Mouse (Mus musculus) midbrain, embryonic 15.5 days (tissue): Measurements from ENCODE around the gene Siva1. TPM values are rescaled to one million over a fixed set of nuclear protein-coding genes. Genes with fewer than 3 reads are reported as not detected.

Experiments
- ATAC-seq: fragments of 200-750 bp; cut with Nextera tagmentation; replicated peaks from 2 replicates; pipeline ENCODE4 v1.8.0; 2017; ENCODE audit warnings: moderate TSS enrichment
- H3K27ac ChIP-seq: fragments of 300-500 bp; sonication (generic); 2 replicates; pipeline ENCODE4 v1.5.1; 2015; ENCODE audit warnings: mild to moderate bottlenecking, inconsistent platforms
- H3K27me3 ChIP-seq: fragments of 300-500 bp; sonication (generic); replicated peaks from 2 replicates; pipeline ENCODE4 v1.6.1; 2015; ENCODE audit warnings: inconsistent platforms
- H3K36me3 ChIP-seq: fragments of 300-500 bp; sonication (generic); replicated peaks from 2 replicates; pipeline ENCODE4 v1.6.1; 2015; ENCODE audit warnings: inconsistent platforms
- H3K4me1 ChIP-seq: fragments of 300-500 bp; sonication (generic); 2 replicates; pipeline ENCODE4 v1.6.1; 2015; ENCODE audit warnings: inconsistent platforms
- H3K4me2 ChIP-seq: fragments of 300-500 bp; sonication (generic); 2 replicates; pipeline ENCODE4 v1.6.1; 2015; ENCODE audit warnings: inconsistent platforms, mild to moderate bottlenecking, moderate library complexity
- H3K4me3 ChIP-seq: fragments of 300-500 bp; sonication (generic); 2 replicates; pipeline ENCODE4 v1.5.1; 2015; ENCODE audit warnings: mild to moderate bottlenecking, inconsistent platforms
- H3K9ac ChIP-seq: fragments of 300-500 bp; sonication (generic); 2 replicates; pipeline ENCODE4 v1.6.1; 2015; ENCODE audit warnings: mild to moderate bottlenecking, inconsistent platforms
- H3K9me3 ChIP-seq: fragments of 300-500 bp; sonication (generic); 2 replicates; pipeline ENCODE4 v1.6.1; 2016; ENCODE audit warnings: inconsistent platforms
- WGBS: fragments of 180-500 bp; shearing (Covaris S2); methylation state at CpG from one replicate; pipeline ENCODE4 v1.1.7; 2015; ENCODE audit warnings: mixed read lengths; 5-methylcytosine and 5-hydroxymethylcytosine counted together
- polyA plus RNA-seq: library from polyadenylated mRNA; unstranded; fragments of >200 nt; fragmentation: Nextera tagmentation; extraction: Ambion mirVana; gene quantifications from 2 replicates; pipeline ENCODE4 v1.2.1, GENCODE M21; 2015

The Siva1 gene
- polyA plus RNA-seq, 1 experiment from 2014 or later: 51.2 TPM

DNA sequence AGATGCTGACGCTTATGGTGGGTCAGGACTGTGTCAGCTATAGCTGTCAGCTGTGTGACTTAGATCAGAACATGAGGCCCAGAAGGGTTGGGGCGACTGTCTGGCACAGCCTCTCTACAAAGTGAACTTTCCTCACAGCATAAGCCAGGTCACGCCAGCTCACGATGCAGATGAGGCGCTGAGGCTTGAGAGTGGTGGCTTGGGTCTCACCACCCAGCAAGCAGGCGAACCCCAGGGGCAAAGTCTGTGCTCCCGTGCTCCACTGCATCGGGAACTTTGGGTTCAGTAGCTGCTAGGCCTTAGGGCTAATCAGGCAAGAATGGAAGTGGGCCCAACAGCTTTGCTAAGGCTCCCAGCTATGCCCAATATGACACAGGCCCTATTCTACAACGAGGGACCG lies 35.4 kb upstream of the Siva1 start:
- 86% methylated on average over 10 of the region's 10 CpGs for WGBS
- ATAC-seq: no peak
- no peaks in the 10 kb centered on the region for H3K9me3 ChIP-seq

DNA sequence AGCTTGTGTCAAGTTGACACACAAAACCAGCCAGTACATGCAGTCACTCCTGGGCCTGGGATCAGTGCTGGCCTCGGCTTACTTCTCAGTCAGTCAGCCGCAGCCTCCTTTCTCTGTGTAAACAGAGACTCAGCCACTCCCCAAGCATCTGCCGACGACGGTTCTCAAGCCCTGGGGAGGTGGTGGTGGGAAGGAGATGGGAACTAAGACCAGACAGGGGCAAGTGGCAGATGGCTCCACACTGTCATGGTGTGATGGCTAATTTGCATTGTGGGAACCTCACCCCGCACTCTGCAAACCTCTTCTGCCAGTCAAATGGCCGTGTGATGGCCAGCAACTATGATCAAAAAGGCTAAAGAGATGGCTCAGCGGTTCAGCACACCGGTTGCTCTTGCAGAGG lies 27.8 kb upstream of the Siva1 start:
- Histone ChIP-seq H3K27me3 (peaks cover 20% of the 10 kb centered on the region), H3K27ac (no peak overlapping the region)
- ATAC-seq: no peak

More for the DNA sequence above, 35.4 kb upstream of the Siva1 start:
- no peaks in the 10 kb centered on the region for H3K36me3 ChIP-seq
- H3K27ac ChIP-seq: no peak overlapping the region
- H3K4me2 ChIP-seq: no peak overlapping the region
- no peaks in the 10 kb centered on the region for H3K27me3 ChIP-seq
- no peaks in the 10 kb centered on the region for H3K4me1 ChIP-seq
- H3K9ac ChIP-seq: no peak overlapping the region
- H3K4me3 ChIP-seq: no peak overlapping the region

DNA sequence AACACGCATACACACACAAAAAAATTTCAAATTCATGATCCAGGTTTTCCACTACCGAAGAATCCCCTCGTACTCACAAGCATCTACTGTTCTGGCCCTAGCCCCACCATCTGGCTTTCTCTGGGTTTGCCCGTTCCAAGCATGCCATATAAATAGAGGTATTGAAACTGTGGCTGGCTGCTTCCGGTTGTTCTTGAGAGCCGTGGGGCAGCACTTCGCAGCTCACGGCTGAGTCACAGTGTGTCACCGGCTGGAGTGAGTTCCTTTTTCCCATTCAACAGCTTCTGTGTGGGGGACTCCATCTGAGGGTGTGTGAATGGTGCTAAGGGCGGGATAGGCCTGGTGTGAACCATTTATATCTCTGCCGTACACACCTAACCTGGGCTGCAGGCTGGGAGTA lies 27.3 kb upstream of the Siva1 start:
- Histone ChIP-seq H3K4me2 (no peak overlapping the region), H3K36me3 (no peaks in the 10 kb centered on the region), H3K9me3 (no peaks in the 10 kb centered on the region), H3K4me1 (peaks cover 18% of the 10 kb centered on the region), H3K4me3 (no peak overlapping the region), H3K9ac (no peak overlapping the region), H3K27me3 (peaks cover 23% of the 10 kb centered on the region), H3K27ac (no peak overlapping the region)
- ATAC-seq: no peak
- 92% methylated on average over 11 of the region's 11 CpGs for WGBS

More for the DNA sequence above, 27.8 kb upstream of the Siva1 start:
- WGBS: 55% methylated on average over 9 of the region's 9 CpGs
- no peak overlapping the region for H3K4me2 ChIP-seq
- no peaks in the 10 kb centered on the region for H3K36me3 ChIP-seq
- H3K9ac ChIP-seq: no peak overlapping the region
- no peaks in the 10 kb centered on the region for H3K9me3 ChIP-seq
- H3K4me3 ChIP-seq: no peak overlapping the region
- H3K4me1 ChIP-seq: peaks cover 18% of the 10 kb centered on the region

DNA sequence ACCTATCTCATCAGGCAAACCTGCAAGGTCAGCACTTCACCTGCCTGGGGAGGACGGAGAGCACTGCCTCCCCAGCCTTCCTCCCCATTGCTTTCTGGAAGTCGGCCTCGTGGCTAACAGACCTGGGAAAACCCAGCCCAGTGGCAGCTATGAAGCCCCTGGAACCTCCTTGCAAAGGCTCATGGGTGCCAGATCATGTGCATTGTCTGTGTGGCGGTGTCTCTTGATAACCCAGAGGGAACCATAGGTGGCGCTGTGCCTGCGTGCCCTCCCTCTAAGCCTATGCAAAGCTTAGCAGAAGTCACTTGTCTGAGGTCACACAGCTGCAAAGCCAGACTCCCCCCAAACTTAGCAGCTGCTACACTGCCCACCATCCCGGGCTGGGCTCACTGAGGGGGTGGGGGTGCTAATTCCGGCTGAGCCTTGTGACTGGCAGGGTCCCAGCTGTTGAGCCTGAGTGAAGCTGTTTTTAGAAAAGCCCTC lies 26.5 kb upstream of the Siva1 start:
- 0 out of 2 replicates have a peak, but pooled peaks have one; percentile 14 for ATAC-seq
- 11% methylated on average over 8 of the region's 8 CpGs for WGBS

DNA sequence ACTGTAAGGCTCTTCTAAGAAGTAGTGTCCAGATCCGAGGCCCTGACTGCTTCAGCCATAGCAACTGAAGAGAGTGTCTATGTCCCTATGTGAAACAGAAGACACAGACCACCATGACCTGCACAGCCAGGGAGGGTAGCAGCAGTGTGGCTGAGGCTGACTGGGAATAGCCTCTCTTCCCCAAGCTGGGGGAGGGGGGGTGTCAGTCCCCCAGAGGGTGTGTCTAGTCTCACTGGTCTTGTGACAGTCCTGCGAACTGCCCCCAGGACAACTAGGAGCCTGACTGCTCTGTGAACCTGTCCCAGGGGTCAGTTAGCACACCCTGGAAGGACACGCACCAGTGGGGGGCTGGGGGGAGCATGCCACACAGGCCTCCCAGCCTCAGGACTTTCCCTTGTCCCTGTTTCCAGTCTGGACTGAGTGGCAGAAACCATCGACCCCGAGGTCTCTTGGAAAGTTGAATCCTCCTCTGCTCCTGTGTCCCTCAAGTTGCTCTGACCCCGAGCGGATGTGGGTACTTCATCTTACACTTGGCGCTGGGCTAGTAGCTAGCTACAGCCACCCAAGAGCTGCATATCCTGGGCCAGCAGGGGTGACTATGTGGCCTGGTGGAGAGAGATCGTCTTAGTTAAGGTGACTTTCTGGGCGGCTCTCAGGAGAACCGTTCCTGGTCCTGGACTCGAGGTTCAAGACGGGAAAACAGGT lies 25.3 kb upstream of the Siva1 start:
- Histone ChIP-seq H3K4me3 (peak overlapping the region; percentile 53), H3K4me1 (peaks cover 18% of the 10 kb centered on the region), H3K4me2 (peak overlapping the region; percentile 92), H3K27me3 (peaks cover 23% of the 10 kb centered on the region), H3K9ac (no peak overlapping the region), H3K36me3 (no peaks in the 10 kb centered on the region), H3K9me3 (no peaks in the 10 kb centered on the region), H3K27ac (no peak overlapping the region)
- no peak for ATAC-seq
- 26% methylated on average over 13 of the region's 13 CpGs for WGBS

More for the DNA sequence above, 26.5 kb upstream of the Siva1 start:
- Histone ChIP-seq H3K4me3 (no peak overlapping the region), H3K36me3 (no peaks in the 10 kb centered on the region), H3K9ac (no peak overlapping the region), H3K4me1 (peaks cover 18% of the 10 kb centered on the region), H3K27ac (no peak overlapping the region), H3K4me2 (no peak overlapping the region), H3K9me3 (no peaks in the 10 kb centered on the region), H3K27me3 (peaks cover 23% of the 10 kb centered on the region)

DNA sequence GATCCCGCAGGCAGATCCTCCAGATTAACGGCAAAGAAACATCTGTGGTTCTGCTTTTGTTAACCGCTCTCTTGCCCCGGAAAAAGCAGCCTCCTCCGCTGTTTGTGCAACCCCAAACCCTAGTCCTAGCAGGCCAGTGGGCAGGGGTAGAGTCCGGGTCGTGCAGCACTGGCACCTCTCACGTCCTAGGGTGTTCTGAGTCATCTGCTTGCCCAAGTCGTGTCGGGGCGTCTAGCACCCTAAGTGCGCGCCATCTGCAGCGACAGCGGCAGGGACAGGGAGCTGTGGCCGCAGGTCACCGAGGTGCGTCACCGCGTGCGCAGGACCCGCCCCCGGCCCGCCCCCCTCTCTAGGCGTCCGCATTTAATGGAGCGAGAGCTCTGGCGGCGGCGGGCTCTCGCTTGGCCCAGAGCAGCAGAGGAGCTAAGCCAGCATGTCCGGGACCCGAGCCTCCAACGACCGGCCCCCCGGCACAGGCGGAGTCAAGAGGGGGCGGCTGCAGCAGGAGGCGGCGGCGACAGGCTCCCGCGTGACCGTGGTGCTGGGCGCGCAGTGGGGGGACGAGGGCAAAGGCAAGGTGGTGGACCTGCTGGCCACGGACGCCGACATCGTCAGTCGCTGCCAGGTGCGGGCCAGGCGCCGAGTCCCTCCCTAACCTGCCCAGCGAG lies 24.7 kb upstream of the Siva1 start, which contains the start of gene Adssl1:
Gene Adssl1, plus strand, starts transcription at position 360 of the 668 bp plus-strand sequence.
- Histone ChIP-seq H3K27me3 (peaks cover 23% of the 10 kb centered on the region), H3K9ac (peak within 1 kb of the TSS; percentile 57), H3K9me3 (no peaks in the 10 kb centered on the region), H3K27ac (no peak within 1 kb of the TSS), H3K4me1 (peaks cover 18% of the 10 kb centered on the region), H3K4me3 (peak within 1 kb of the TSS; percentile 53), H3K4me2 (peak within 1 kb of the TSS; percentile 92), H3K36me3 (no peaks in the 10 kb centered on the region)
- under 1% methylated on average over 56 of the region's 56 CpGs for WGBS
- ATAC-seq: peak; percentile 67

DNA sequence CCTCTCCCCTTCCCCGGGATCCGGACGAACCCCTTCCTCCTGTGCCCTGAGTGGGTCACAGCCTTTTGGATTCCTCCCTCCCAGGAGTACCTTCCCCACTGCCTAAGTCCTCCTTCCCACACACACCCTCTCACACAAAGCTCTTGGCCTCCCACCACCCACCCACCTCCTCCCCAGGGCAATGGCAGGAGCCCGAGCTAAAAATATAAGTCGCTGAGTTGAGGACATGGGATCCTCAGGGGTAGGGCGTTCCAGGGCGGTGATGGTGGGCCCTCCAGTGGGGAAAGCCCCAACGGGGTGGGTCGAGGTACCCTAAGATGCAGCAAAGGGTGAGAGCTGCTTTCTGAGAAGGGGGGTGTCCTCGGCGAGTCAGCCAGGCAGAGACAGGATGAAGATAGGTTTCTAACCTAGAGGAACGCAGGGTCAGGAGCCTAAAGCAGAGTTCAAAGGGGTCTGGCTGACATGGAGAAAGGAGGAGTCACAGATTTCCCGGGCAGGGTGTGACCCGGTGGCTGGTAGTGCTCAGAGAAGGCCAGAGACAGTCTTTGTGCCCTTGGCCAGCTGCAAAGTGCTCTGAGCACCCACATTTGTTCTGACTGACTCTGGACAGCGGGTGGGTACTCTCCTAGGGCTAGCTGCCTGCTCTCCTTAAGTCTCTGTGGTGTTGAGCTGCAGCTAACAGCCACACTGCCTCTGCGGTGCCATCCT lies 24.0 kb upstream of the Siva1 start:
- Histone ChIP-seq H3K4me3 (peak overlapping the region; percentile 53), H3K36me3 (no peaks in the 10 kb centered on the region), H3K4me2 (peak overlapping the region; percentile 92), H3K4me1 (peaks cover 18% of the 10 kb centered on the region), H3K27me3 (peaks cover 23% of the 10 kb centered on the region), H3K9me3 (no peaks in the 10 kb centered on the region), H3K9ac (peak overlapping the region; percentile 57), H3K27ac (no peak overlapping the region)
- peak; percentile 31 for ATAC-seq
- WGBS: 12% methylated on average over 16 of the region's 16 CpGs

DNA sequence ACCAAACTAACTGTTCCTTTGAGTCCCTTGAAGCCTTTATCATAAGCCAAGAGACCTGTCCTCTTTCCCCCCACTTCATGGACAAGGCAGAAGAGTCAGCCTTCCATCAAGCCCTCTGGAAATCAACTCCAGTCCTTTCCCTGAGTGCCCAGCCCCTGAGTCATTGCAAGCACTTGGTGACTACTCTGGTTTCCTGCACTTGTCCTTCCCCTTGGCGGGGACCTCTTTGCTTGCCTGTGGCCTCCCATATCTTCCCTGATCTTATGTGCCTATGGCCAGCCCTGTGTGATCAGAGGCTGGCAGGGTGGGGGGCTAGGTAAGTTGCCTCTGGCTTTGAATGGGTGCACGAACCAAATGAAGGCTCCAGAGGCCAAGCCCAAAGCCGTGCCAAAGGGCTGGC lies 22.6 kb upstream of the Siva1 start:
- Histone ChIP-seq H3K9me3 (no peaks in the 10 kb centered on the region), H3K4me2 (no peak overlapping the region), H3K4me3 (no peak overlapping the region), H3K36me3 (no peaks in the 10 kb centered on the region), H3K27ac (no peak overlapping the region), H3K27me3 (peaks cover 23% of the 10 kb centered on the region), H3K9ac (no peak overlapping the region), H3K4me1 (peaks cover 18% of the 10 kb centered on the region)
- ATAC-seq: no peak
- 87% methylated on average over 3 of the region's 3 CpGs for WGBS

DNA sequence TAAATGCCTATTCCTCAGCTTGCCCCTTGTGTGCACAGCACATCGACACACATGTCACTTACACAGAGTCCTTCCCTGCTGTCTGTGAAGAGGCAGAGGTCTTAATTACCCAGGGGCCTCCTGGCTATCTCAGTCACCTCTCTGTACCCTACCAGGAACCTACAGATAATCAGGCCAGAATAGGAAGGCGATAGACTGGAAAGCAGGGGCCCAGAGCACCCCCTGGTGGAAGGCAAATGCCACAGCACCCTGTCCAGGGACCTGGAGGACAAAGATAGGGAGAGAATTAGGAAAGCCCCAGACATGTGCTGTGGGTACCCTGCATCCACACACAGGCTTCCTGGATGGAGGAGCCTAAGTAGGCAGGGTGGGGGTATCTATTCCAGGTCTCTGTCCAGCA lies 20.7 kb upstream of the Siva1 start:
- Histone ChIP-seq H3K27ac (no peak overlapping the region), H3K4me3 (no peak overlapping the region), H3K9ac (no peak overlapping the region), H3K27me3 (peaks cover 21% of the 10 kb centered on the region), H3K9me3 (no peaks in the 10 kb centered on the region), H3K4me2 (no peak overlapping the region), H3K36me3 (no peaks in the 10 kb centered on the region), H3K4me1 (peaks cover 18% of the 10 kb centered on the region)
- 16% methylated on average over 2 of the region's 2 CpGs for WGBS
- no peak for ATAC-seq

DNA sequence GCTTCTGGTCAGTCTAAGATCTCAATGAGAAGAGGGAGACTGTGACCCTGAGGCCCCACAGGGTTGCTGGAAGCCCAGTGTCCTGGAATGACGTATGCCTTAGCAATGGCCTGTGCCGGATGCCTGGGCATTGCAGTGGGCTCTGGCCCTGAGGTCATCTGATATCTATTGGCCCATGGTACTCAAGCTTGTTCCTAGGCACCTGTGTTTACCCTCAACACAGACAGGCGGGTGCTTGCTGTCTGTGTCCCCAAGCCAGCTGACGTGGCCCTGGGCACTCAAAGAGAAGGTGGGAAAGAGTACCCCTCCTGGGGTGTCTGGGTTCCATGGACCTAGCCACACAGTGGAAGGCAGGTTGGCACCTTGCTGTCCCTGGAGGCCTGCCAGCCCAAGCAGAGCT lies 18.8 kb upstream of the Siva1 start:
- WGBS: 83% methylated on average over 4 of the region's 4 CpGs
- Histone ChIP-seq H3K4me2 (no peak overlapping the region), H3K27ac (no peak overlapping the region), H3K36me3 (no peaks in the 10 kb centered on the region), H3K4me1 (peaks cover 11% of the 10 kb centered on the region), H3K9ac (no peak overlapping the region), H3K4me3 (no peak overlapping the region), H3K27me3 (peaks cover 13% of the 10 kb centered on the region), H3K9me3 (no peaks in the 10 kb centered on the region)
- ATAC-seq: no peak

DNA sequence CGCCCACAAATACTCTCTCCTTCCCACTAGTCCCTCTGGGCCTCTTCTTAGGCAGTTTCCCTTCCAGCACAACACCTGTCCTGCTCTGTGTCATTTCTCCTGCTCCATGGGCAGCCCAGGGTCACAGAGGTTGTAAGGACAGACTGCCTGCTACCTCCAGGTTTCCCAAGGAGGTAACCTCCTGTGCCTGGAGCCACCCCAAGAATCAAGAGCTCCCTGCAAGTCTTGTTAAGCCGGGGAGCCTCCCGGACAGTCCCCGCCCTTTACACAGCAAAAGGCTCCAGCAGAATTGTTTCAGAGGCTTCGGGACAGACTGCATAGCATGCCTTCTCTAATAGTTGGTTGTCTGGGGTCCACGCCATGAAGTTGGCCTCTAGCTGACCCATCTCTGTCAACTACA lies 18.0 kb upstream of the Siva1 start:
- H3K4me2 ChIP-seq: no peak overlapping the region
- no peak overlapping the region for H3K9ac ChIP-seq
- no peak overlapping the region for H3K4me3 ChIP-seq
- no peaks in the 10 kb centered on the region for H3K36me3 ChIP-seq
- peaks cover 8% of the 10 kb centered on the region for H3K4me1 ChIP-seq
- WGBS: 80% methylated on average over 6 of the region's 6 CpGs
- no peak overlapping the region for H3K27ac ChIP-seq
- peaks cover 6% of the 10 kb centered on the region for H3K27me3 ChIP-seq
- H3K9me3 ChIP-seq: no peaks in the 10 kb centered on the region
- no peak for ATAC-seq

DNA sequence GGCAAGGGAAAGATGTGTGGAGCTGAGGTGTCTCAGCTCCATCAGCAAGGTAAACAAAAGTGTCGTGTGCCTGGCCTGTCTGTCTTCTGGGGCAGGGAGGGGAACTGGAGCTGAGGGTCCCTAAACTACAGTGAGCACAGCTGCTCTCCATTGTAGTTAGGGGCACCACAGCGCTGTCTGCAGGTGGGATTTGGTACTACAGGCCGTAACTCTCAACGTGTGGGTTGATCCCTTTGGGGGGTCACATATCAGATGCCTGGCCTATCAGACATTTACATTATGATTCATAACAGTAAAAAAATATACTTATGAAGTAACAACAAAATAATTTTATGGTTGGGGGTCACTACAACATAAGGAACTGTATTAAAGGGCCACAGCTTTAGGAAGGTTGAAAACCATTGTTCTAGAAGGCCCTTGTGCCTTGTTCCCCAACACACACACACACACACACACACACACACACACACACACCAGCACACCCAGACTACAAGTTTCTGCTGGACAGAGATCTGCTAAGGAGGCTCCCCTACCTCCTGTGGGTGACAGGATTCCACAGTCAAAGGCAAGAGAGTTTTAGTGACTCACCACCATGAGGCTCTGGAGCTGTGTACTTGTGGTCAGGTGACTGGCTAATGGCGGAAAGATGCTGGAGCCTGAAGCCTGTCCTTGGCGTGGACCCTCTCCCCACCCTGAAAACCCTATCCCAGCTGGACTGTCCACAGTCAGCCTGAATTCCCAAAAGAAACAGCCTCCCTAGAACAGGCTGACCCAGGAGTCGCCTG lies 17.2 kb upstream of the Siva1 start:
- Histone ChIP-seq H3K4me3 (no peak overlapping the region), H3K4me1 (peaks cover 8% of the 10 kb centered on the region), H3K27ac (no peak overlapping the region), H3K36me3 (no peaks in the 10 kb centered on the region), H3K9ac (no peak overlapping the region), H3K27me3 (no peaks in the 10 kb centered on the region), H3K9me3 (no peaks in the 10 kb centered on the region), H3K4me2 (no peak overlapping the region)
- WGBS: 65% methylated on average over 7 of the region's 7 CpGs
- no peak for ATAC-seq
